Mouse (Mus musculus) hindbrain, embryonic 11.5 days (tissue): ENCODE measurements around the gene Scaf4. TPM values are rescaled to one million over a fixed set of nuclear protein-coding genes. Genes with fewer than 3 reads are reported as not detected.

ENCODE experiments used
- ATAC-seq: fragments of 200-750 bp; cut with Nextera tagmentation; 2 replicates; pipeline ENCODE4 v1.8.0; 2017; ENCODE audit warnings: mild to moderate bottlenecking, moderate TSS enrichment, moderate library complexity; ENCODE audit not compliant: low FRiP score
- DNase-seq: peaks from one replicate; pipeline ENCODE4 v3.0.0-alpha.2; 2015; ENCODE audit warnings: low spot score
- H3K27ac ChIP-seq: fragments of 300-500 bp; sonication (generic); 2 replicates; pipeline ENCODE4 v1.5.1; 2014; ENCODE audit warnings: mild to moderate bottlenecking, low read depth, low read length
- H3K27me3 ChIP-seq: fragments of 300-500 bp; sonication (generic); 2 replicates; pipeline ENCODE4 v1.6.1; 2014; ENCODE audit warnings: mild to moderate bottlenecking, low read length, moderate library complexity, mixed read lengths; ENCODE audit not compliant: control insufficient read depth, insufficient read depth
- H3K36me3 ChIP-seq: fragments of 300-500 bp; sonication (generic); 2 replicates; pipeline ENCODE4 v1.6.1; 2014; ENCODE audit warnings: mild to moderate bottlenecking, low read length, moderate library complexity, mixed read lengths; ENCODE audit not compliant: control insufficient read depth, insufficient read depth
- H3K4me1 ChIP-seq: fragments of 300-500 bp; sonication (generic); replicated peaks from 2 replicates; pipeline ENCODE4 v1.6.1; 2014; ENCODE audit warnings: low read length, mixed read lengths; ENCODE audit not compliant: control insufficient read depth, insufficient read depth
- H3K4me2 ChIP-seq: fragments of 300-500 bp; sonication (generic); replicated peaks from 2 replicates; pipeline ENCODE4 v1.6.1; 2014; ENCODE audit warnings: mild to moderate bottlenecking, low read depth, low read length
- H3K4me3 ChIP-seq: fragments of 300-500 bp; sonication (generic); 2 replicates; pipeline ENCODE4 v1.5.1; 2014; ENCODE audit warnings: low read depth, low read length
- H3K9ac ChIP-seq: fragments of 300-500 bp; sonication (generic); 2 replicates; pipeline ENCODE4 v1.6.1; 2014; ENCODE audit warnings: low read depth, low read length
- H3K9me3 ChIP-seq: fragments of 300-500 bp; sonication (generic); 2 replicates; pipeline ENCODE4 v1.6.1; 2016; ENCODE audit warnings: low read length; ENCODE audit not compliant: control insufficient read depth
- WGBS: fragments of 180-500 bp; shearing (Covaris S2); extraction: QIAGEN DNeasy Blood & Tissue Kit; methylation state at CpG from one replicate; pipeline ENCODE4 v1.1.7; 2014; 5-methylcytosine and 5-hydroxymethylcytosine counted together
- polyA plus RNA-seq: library from polyadenylated mRNA; unstranded; fragments of >200 nt; fragmentation: Nextera tagmentation; extraction: Ambion mirVana; gene quantifications from 2 replicates; pipeline ENCODE4 v1.2.1, GENCODE M21; 2014

Scaf4 gene
- polyA plus RNA-seq, 1 experiment from 2014 or later, result 29.6 TPM

DNA sequence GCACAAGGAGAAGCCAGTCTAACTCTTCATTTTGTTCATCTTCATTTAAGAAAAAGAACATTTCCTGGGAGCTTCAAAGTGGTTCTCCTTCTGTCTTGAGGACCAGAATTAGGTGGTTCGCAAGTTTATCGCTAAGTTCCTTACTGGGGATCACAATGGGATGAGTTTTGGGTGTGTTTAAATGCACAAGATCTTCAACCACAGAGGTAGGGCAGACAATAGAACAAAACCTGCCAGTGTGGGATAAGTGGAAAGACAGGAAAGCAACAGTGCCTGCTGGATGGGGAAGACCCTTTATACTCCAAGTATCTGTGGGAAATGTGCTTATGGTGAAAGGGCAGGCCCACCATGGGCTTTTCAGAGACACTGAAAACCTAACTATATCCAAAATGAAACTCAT lies 79.4 kb downstream of the Scaf4 start:
- H3K4me3 ChIP-seq, result no peak overlapping the region
- no peaks in the 10 kb centered on the region for H3K27me3 ChIP-seq
- H3K27ac ChIP-seq, result no peak overlapping the region
- DNase-seq, result no peak
- no peak overlapping the region for H3K9ac ChIP-seq
- 100% methylated on average over 2 of the region's 2 CpGs for WGBS
- no peaks in the 10 kb centered on the region for H3K9me3 ChIP-seq
- no peaks in the 10 kb centered on the region for H3K4me1 ChIP-seq
- ATAC-seq, result no peak
- no peak overlapping the region for H3K4me2 ChIP-seq
- H3K36me3 ChIP-seq, result no peaks in the 10 kb centered on the region

DNA sequence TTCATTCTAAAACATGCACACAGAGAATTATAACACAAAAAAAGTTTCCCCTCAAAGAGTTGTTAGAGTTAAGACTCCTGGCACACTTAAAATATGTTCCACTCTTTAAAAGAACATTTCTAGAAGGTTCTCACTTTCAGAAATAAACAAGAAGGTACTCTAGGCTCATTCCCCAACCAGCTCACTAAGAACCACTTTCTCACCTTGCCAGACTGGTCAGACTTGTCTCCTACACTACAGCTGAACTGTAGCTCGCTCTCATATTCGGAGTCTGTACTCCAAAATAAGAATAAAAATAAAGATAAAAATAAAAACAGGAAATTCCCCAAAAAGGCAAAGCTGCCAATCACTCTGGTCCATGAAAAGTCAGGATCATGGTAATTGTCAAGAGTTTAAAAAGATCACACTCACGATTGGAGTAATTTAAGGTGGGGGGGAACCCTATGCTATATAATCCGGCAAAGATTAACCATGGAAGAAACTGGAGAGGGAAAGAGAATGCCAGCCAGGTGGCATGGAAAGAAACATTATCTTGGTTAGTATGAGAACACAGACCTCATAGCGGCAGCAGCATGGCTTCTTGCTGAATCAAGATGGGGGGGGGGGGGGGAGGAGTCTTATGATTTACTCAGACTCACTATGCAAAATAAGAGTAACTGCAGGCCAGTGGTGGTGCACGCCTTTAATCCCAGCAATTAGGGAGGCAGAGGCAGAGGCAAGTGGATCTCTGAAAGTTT lies 80.9 kb downstream of the Scaf4 start:
- Histone ChIP-seq H3K9me3 (no peaks in the 10 kb centered on the region), H3K36me3 (no peaks in the 10 kb centered on the region), H3K4me2 (no peak overlapping the region), H3K9ac (no peak overlapping the region), H3K4me3 (no peak overlapping the region), H3K27ac (no peak overlapping the region), H3K4me1 (no peaks in the 10 kb centered on the region), H3K27me3 (no peaks in the 10 kb centered on the region)
- 85% methylated on average over 6 of the region's 6 CpGs for WGBS
- ATAC-seq (no peak), DNase-seq (no peak)

DNA sequence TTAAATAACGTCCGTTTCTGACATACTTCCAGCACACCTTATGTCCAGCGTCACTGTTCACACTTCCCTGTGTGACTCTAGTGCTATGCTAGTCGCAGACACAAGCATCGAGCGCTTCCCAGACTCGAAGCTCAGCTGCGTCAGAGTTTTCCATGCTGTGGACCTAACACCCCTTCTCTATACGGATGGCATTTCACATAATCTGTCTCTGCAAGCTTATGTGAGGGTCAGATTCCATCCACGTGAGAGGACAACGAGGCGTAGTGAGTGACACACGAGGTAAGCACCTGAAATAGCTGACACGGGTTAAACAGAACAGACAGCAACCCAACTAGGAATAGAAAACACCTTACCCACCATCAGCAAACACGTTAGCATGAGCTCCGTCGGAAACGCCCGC lies 82.2 kb downstream of the Scaf4 start:
- DNase-seq (no peak), ATAC-seq (no peak)
- no peaks in the 10 kb centered on the region for H3K36me3 ChIP-seq
- no peaks in the 10 kb centered on the region; the same call in 1 of the 2 replicates for H3K4me1 ChIP-seq
- H3K27me3 ChIP-seq, result no peaks in the 10 kb centered on the region
- no peak overlapping the region for H3K4me3 ChIP-seq
- no peak overlapping the region for H3K27ac ChIP-seq
- 78% methylated on average over 19 of the region's 19 CpGs for WGBS
- no peak overlapping the region for H3K9ac ChIP-seq
- no peaks in the 10 kb centered on the region for H3K9me3 ChIP-seq
- H3K4me2 ChIP-seq, result no peak overlapping the region

DNA sequence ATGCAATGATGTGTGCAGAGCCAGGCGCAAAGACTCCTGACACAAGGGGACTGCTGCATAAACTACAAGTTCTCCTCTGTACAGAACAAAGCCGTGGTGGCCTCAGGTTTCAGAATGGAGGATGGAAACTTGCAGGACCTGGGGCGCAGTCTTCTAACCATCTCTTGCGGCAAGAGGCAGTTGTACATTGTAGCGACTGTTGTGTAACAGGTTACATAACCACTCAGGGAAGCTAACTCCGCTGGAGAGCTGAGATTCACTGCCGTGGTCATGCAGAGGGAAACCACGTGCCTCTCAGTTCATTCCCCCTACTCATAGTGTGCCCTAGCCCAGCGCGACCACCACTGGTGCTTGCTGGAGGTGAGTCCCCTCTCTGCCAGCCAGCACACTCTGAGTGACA lies 85.1 kb downstream of the Scaf4 start:
- H3K9ac ChIP-seq, result no peak overlapping the region
- H3K27ac ChIP-seq, result no peak overlapping the region
- no peaks in the 10 kb centered on the region for H3K36me3 ChIP-seq
- no peaks in the 10 kb centered on the region for H3K9me3 ChIP-seq
- no peak overlapping the region for H3K4me3 ChIP-seq
- ATAC-seq (no peak), DNase-seq (no peak)
- H3K27me3 ChIP-seq, result no peaks in the 10 kb centered on the region
- H3K4me2 ChIP-seq, result no peak overlapping the region
- H3K4me1 ChIP-seq, result no peaks in the 10 kb centered on the region; the same call in 1 of the 2 replicates
- WGBS, result 87% methylated on average over 10 of the region's 10 CpGs

DNA sequence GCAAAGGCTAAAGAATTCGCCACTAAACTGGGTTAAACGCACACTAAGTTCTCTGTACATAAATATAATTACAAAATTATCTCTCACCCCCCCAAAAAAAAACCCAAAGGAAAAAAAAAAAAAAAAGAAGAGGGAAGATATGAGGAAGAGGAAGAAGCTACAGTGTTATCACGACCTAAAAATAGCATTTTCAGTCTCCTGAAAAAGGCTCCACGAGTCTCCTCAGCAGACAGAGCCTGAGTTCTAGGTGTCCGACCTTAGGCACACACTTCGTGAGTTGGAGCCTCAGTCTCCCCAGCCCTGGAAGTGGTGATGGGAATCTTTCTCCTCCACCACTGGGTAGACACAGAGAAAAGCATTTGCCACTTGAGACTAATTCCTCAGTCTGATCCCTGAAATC lies 85.7 kb downstream of the Scaf4 start:
- 91% methylated on average over 6 of the region's 6 CpGs for WGBS
- DNase-seq, result no peak
- ATAC-seq, result no peak
- Histone ChIP-seq H3K4me1 (no peaks in the 10 kb centered on the region; the same call in 1 of the 2 replicates), H3K27me3 (no peaks in the 10 kb centered on the region), H3K9ac (no peak overlapping the region), H3K36me3 (no peaks in the 10 kb centered on the region), H3K27ac (no peak overlapping the region), H3K4me3 (no peak overlapping the region), H3K9me3 (no peaks in the 10 kb centered on the region), H3K4me2 (no peak overlapping the region)

DNA sequence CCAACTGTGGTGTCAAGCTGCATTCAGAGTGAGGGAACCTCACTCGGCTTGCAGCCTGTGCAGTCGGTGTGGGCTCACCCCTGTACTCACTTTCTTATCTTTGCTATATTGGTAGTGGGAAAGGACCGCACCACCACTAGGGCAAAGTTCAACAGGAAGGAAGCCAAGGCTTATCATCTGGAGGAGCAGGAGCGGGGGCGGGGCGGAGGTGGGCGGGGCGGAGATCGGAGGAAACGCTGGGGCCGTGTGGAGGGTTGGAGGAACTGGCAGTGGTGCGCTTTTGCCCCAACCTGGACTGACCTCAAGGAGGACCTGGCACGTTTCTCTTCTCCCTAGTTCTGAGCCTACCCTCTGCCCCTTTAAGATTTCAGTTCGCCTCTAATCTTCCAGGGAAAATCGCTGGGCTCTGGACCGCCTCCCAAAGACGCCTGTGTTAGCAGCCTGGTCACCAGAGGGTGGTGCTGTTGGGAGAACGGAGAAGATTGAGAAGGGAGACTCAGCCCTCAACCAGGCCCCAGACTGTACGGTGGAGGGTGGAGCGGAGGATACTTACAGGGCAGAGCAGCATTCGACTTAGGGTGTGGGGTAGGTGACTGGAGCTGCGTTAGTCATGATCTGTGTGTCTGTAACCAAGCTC lies 86.8 kb downstream of the Scaf4 start:
- 4% methylated on average over 21 of the region's 22 CpGs for WGBS
- peak overlapping the region; percentile 37; the same call in 1 of the 2 replicates for H3K9ac ChIP-seq
- ATAC-seq (peak; percentile 92), DNase-seq (peak; percentile 82)
- no peaks in the 10 kb centered on the region; the same call in 1 of the 2 replicates for H3K4me1 ChIP-seq
- H3K4me3 ChIP-seq, result peak overlapping the region; percentile 32
- no peaks in the 10 kb centered on the region for H3K36me3 ChIP-seq
- H3K27me3 ChIP-seq, result no peaks in the 10 kb centered on the region
- H3K27ac ChIP-seq, result no peak overlapping the region
- H3K9me3 ChIP-seq, result no peaks in the 10 kb centered on the region
- peak overlapping the region; percentile 38 for H3K4me2 ChIP-seq

- ATAC-seq, result no peak
- Histone ChIP-seq H3K27ac (no peak overlapping the region), H3K4me1 (no peaks in the 10 kb centered on the region; the same call in 1 of the 2 replicates), H3K27me3 (no peaks in the 10 kb centered on the region), H3K4me3 (no peak overlapping the region), H3K9ac (no peak overlapping the region), H3K9me3 (no peaks in the 10 kb centered on the region), H3K4me2 (no peak overlapping the region), H3K36me3 (no peaks in the 10 kb centered on the region)
- DNase-seq, result no peak
- WGBS, result 91% methylated on average over 7 of the region's 7 CpGs
Measured at GRCm38 (mm10) chr16:90196688-90197240, 87.5 kb downstream of the Scaf4 start.

DNA sequence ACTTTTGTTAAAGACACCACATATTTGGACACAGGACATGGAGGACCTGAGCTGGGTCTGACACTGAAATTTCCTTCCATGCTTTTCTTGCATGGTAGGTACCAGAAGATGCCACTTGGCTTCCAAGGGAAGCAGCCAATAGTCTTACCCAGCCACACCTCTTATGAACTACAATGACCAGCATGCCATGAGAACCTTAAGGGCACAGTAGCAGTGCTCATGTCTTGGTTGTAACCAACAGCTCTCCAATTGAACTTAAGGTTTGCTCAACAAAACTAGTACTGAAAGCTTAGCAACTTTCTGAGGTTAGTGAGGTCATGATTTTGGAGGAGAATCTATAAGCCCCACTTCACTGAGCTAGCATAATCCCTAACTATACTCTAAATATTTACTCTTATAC lies 90.6 kb downstream of the Scaf4 start:
- no peaks in the 10 kb centered on the region for H3K36me3 ChIP-seq
- no peak overlapping the region for H3K4me3 ChIP-seq
- H3K9ac ChIP-seq, result no peak overlapping the region
- H3K4me1 ChIP-seq, result no peaks in the 10 kb centered on the region; the same call in 1 of the 2 replicates
- no peak overlapping the region for H3K27ac ChIP-seq
- H3K27me3 ChIP-seq, result no peaks in the 10 kb centered on the region
- no peaks in the 10 kb centered on the region for H3K9me3 ChIP-seq
- DNase-seq (no peak), ATAC-seq (no peak)
- no peak overlapping the region for H3K4me2 ChIP-seq

DNA sequence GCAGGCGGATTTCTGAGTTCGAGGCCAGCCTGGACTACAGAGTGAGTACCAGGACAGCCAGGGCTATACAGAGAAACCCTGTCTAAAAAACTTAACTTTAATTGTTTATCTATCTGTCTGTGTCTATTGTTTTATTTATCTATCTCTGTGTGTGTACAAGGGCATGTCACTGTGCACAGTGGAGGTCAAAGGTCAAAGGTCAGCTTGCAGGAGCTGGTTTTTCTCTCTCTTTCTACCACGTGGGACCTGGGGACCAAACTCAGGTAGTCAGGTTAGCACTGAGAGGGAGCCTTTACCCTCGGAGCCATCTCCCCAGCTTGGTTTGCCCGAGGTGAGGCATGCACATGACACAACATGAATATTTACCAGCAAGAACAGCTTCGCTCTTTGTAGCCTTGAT lies 93.0 kb downstream of the Scaf4 start:
- Histone ChIP-seq H3K9me3 (no peaks in the 10 kb centered on the region), H3K4me2 (no peak overlapping the region), H3K27me3 (no peaks in the 10 kb centered on the region), H3K36me3 (no peaks in the 10 kb centered on the region), H3K9ac (no peak overlapping the region), H3K4me1 (no peaks in the 10 kb centered on the region), H3K27ac (no peak overlapping the region), H3K4me3 (no peak overlapping the region)
- ATAC-seq (no peak), DNase-seq (no peak)
- 67% methylated on average over 6 of the region's 6 CpGs for WGBS
